Mouse (Mus musculus) left cerebral cortex, adult 8-10 months (tissue): ENCODE results near the gene Prkcz. TPM values are rescaled to one million over a fixed set of nuclear protein-coding genes. Genes with fewer than 3 reads are reported as not detected.
"Not testable (repeated sequence)": the region's sequence is repeated elsewhere in the genome, so short reads cannot be mapped to it uniquely, and the experiment has no call there.

Experiments
- DNase-seq, 2 experiments: peaks; one replicate each; pipeline ENCODE4 v3.0.0; 2022; ENCODE audit warnings: low spot score in 2 of 2
- total RNA-seq, 4 experiments: library from RNA; stranded (reverse); gene quantifications; 2 replicates each; pipeline ENCODE4 v1.2.4; 2022

Gene Prkcz
- total RNA-seq, 4 experiments from 2014 or later = 199 to 230 (median 214) TPM

GRCm38 (mm10) chr4:155248054-155248453 lies 113.1 kb downstream of the Prkcz start:
- not testable (repeated sequence) for DNase-seq

GRCm38 (mm10) chr4:155246691-155247105 lies 114.5 kb downstream of the Prkcz start:
- DNase-seq = peak; percentile 43 to 85

- DNase-seq = no peak
Measured at GRCm38 (mm10) chr4:155245770-155246492, 115.2 kb downstream of the Prkcz start.

- DNase-seq = no peak
Measured at GRCm38 (mm10) chr4:155243233-155243632, 117.9 kb downstream of the Prkcz start.

GRCm38 (mm10) chr4:155242292-155242691 lies 118.9 kb downstream of the Prkcz start:
- DNase-seq = no peak

- no peak for DNase-seq
Measured at GRCm38 (mm10) chr4:155241789-155242188, 119.4 kb downstream of the Prkcz start.

GRCm38 (mm10) chr4:155239494-155239893 lies 121.7 kb downstream of the Prkcz start:
- DNase-seq = no peak

GRCm38 (mm10) chr4:155238276-155238675 lies 122.9 kb downstream of the Prkcz start:
- no peak for DNase-seq

GRCm38 (mm10) chr4:155236737-155237385 lies 124.3 kb downstream of the Prkcz start:
- no peak for DNase-seq

- peak; percentile 69 to 93 for DNase-seq
Measured at GRCm38 (mm10) chr4:155235311-155236119, 125.6 kb downstream of the Prkcz start.

- DNase-seq = no peak
Measured at GRCm38 (mm10) chr4:155234371-155235310, 126.5 kb downstream of the Prkcz start.

- DNase-seq = peak; percentile 73 to 90
Measured at GRCm38 (mm10) chr4:155233878-155234277, 127.3 kb downstream of the Prkcz start.

GRCm38 (mm10) chr4:155228461-155228860 lies 132.7 kb downstream of the Prkcz start:
- DNase-seq = no peak

GRCm38 (mm10) chr4:155227986-155228385 lies 133.2 kb downstream of the Prkcz start:
- DNase-seq = no peak

- DNase-seq = no peak
Measured at GRCm38 (mm10) chr4:155225918-155226317, 135.2 kb downstream of the Prkcz start.

- no peak for DNase-seq
Measured at GRCm38 (mm10) chr4:155223594-155224528, 137.3 kb downstream of the Prkcz start.

- DNase-seq = peak; percentile 98 to 99
Measured at GRCm38 (mm10) chr4:155222841-155223593, 138.1 kb downstream of the Prkcz start.

GRCm38 (mm10) chr4:155222552-155222840 lies 138.7 kb downstream of the Prkcz start, which contains the start of gene Ski:
Ski (minus strand) TSS chr4:155222592.
- DNase-seq = no peak
